Mouse (Mus musculus): ENCODE results near the gene Aanat.

DNA sequence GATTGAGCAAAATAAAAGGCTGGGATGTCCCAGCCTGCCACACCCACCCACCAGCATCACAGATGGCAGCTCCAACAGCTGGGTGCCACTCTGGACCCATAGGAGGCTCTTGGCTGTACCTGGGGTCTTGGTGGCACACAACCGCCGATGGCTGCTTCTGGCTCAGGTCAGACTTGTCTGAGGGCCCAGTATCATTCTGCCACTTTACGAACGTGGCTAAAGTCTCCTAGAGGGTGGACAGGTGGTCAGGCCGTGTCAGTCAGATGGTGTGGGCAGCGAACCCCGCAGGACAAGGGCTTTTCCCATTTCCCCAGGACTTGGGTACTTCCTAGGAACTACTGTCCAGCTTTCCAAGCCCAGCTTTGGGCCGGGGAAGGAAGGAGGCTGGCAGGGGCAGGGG, 14.9 kb downstream of the Aanat start:
- TF ChIP-seq POLR2A (IDR thresholded peaks at IDR 0.05; ENCODE audit: low read depth, low read length) (no peak), EP300 (IDR thresholded peaks at IDR 0.05; ENCODE audit: low read length) (no peak), HCFC1 (IDR thresholded peaks at IDR 0.05; ENCODE audit: low read depth, low read length) (no peak), MEF2A (IDR thresholded peaks at IDR 0.05; ENCODE audit: borderline replicate concordance, low read depth, low read length) (no peak), MYC (IDR thresholded peaks at IDR 0.05; ENCODE audit: low read depth, low read length) (no peak), CHD2 (IDR thresholded peaks at IDR 0.05; ENCODE audit: low read length) (no peak), CTCF (conservative IDR thresholded peaks at IDR 0.05 in 1 of 2, IDR thresholded peaks at IDR 0.05 in 1 of 2; ENCODE audit: low read depth in 2 of 2, low read length in 2 of 2) (no peak), TBP (conservative IDR thresholded peaks at IDR 0.05; ENCODE audit: low read depth, low read length) (no peak), MAFK (IDR thresholded peaks at IDR 0.05; ENCODE audit: insufficient replicate concordance, low read length) (no peak)
